Mouse (Mus musculus) brown adipose tissue, adult 24 weeks (tissue): Measurements from ENCODE around the gene Tle3. TPM values are rescaled to one million over a fixed set of nuclear protein-coding genes. Genes with fewer than 3 reads are reported as not detected.

Experiments
- H3K27ac ChIP-seq: fragments of 200-500 bp; replicated peaks from 2 replicates; pipeline ENCODE4 v1.5.1; 2012; ENCODE audit warnings: low read depth, mild to moderate bottlenecking, low read length
- H3K4me1 ChIP-seq: fragments of 200-500 bp; 2 replicates; pipeline ENCODE4 v1.6.1; 2012; ENCODE audit warnings: low read length, mixed read lengths; ENCODE audit not compliant: control insufficient read depth, insufficient read depth, insufficient read length
- H3K4me3 ChIP-seq: fragments of 200-500 bp; 2 replicates; pipeline ENCODE4 v1.5.1; 2012; ENCODE audit warnings: low read depth, mild to moderate bottlenecking, low read length, moderate library complexity; ENCODE audit not compliant: insufficient read depth
- polyA plus RNA-seq: library from polyadenylated mRNA; stranded (reverse); fragments of >200 nt; gene quantifications from 2 replicates; pipeline ENCODE4 v1.2.4, GENCODE M21; 2012; ENCODE audit not compliant: missing spikeins, insufficient read depth, insufficient read length

Tle3 gene
- polyA plus RNA-seq, 1 experiment = 31.6 TPM

DNA sequence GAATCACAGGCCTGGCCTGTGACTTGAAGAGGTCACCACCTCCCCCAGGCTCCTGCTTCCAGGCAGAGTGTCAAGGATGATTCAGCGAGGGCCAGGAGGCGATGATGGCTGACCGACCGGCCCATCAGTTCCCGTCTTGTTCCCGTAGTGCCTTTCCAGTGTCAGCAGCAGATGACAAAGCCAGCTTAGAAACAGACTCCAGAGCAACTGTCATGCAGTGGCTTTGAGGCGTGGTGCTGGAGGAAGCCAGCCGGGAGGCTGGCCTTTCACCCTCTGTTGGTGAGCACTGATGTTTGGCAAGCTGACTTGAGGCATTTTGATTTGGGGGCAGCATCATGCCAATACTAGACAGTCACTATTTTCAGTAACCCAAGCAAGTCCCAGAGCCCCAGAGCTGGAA, 6.3 kb downstream of the Tle3 start:
- no peak overlapping the region for H3K27ac ChIP-seq
- no peak overlapping the region for H3K4me3 ChIP-seq
- peaks cover 18% of the 10 kb centered on the region for H3K4me1 ChIP-seq

DNA sequence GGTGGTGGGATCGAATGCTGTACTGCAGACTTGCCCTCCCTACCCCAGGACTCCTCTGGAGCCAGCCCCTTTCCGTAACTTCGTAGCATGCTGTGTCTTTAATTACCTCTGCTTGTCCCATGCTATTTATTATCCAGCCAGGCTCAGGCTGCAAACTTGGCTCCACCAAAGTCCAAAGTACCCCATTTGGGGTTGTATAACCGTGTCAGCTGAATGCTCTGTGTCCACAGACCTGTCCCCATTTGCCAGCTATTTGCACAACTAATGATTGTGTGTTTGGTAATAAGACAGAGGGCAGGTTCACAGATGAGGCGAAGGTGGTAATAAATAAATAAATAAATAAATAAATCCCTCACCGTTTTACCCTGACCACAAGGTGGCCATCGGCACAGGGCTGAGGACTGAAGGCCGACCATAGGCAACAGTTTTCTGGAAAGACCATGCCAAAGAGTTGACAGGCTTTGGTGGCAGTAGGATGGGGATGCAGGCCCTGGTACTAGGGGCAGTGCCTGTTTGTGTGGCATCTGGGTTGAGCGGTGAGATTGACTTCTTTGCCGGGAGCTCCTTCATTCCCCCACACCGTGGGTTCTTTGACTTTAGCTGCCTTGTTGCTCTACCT, 7.0 kb downstream of the Tle3 start:
- peaks cover 18% of the 10 kb centered on the region for H3K4me1 ChIP-seq
- no peak overlapping the region for H3K27ac ChIP-seq

DNA sequence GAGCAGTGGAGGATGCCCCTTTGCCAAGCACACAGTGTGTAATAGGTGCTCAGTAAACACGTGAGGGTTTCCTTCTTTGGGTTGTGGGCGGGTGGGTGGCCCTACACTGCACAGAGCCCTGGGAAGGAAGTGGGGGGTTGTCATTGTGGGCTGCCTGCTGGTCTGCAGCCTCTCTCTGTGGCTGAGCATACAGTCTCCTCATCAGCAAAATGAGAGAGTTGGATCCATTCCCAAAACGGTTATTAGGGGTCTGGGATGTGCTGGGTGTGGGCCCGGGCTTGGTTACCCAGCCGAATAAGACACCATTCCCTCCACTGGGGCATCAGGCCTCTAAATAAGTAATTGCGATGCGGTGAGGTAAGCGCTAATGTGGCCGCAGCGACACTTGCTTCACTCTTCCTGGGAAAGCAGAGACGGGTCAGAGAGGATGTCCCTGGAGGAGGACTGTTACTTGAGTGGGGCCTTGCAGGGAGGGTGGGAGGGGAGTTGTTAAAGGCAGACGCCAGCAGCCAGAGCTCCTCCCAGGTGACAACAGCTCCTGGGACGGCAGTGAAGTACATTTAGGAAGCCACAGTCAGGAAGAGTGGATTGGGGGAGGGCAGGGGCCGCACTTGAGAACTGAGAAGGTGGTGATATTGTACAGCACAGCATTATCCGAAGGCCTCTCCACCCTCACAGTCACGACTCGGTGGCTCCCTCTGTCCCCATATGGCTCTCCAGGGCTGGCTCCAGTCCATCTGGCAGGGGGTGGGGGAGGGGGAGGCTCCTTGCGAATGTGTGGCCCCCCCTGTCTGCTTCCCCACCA, 8.3 kb downstream of the Tle3 start:
- H3K4me3 ChIP-seq = no peak overlapping the region
- H3K27ac ChIP-seq = no peak overlapping the region
- H3K4me1 ChIP-seq = peaks cover 17% of the 10 kb centered on the region

More for the DNA sequence above, 7.0 kb downstream of the Tle3 start:
- H3K4me3 ChIP-seq = no peak overlapping the region

DNA sequence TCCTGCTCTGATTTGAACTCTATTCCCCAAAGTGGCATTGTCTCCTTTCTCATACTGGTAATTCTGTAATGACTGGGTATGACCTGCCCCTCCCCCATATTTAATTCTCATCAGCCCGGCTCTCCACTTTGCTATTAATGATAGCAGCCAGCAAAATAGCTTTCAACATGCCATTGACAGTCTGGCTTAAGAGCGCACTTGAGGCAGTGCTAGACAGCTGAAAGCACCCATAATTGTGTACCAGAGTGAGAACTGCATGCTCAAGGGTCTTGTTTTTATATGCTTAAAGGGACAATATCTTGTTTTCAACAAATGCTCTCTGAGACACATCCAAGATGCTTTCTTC, 8.9 kb downstream of the Tle3 start:
- H3K4me1 ChIP-seq = peaks cover 16% of the 10 kb centered on the region

DNA sequence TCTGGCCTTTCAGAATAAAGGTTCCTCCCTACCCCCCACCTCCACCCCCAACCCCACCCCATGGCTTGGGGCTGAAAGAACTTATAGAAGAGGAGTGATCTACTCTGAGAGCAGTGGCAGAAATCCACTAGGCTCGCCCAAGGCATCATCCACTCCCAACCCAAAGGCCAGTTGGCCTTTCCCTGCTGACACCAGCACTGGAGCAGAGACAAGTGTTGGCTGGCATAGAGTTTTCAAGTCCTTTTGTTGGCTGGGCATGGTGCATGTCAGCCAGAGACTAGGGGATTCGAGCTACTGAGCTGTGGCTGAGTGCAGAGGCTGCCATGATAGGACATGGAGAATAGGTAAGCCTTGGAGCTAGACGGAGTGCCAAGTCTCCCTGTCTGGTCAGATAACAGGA, 9.3 kb downstream of the Tle3 start:
- Histone ChIP-seq H3K4me3 (no peak overlapping the region), H3K4me1 (peaks cover 12% of the 10 kb centered on the region), H3K27ac (no peak overlapping the region)

More for the DNA sequence above, 8.9 kb downstream of the Tle3 start:
- Histone ChIP-seq H3K27ac (no peak overlapping the region), H3K4me3 (no peak overlapping the region)

DNA sequence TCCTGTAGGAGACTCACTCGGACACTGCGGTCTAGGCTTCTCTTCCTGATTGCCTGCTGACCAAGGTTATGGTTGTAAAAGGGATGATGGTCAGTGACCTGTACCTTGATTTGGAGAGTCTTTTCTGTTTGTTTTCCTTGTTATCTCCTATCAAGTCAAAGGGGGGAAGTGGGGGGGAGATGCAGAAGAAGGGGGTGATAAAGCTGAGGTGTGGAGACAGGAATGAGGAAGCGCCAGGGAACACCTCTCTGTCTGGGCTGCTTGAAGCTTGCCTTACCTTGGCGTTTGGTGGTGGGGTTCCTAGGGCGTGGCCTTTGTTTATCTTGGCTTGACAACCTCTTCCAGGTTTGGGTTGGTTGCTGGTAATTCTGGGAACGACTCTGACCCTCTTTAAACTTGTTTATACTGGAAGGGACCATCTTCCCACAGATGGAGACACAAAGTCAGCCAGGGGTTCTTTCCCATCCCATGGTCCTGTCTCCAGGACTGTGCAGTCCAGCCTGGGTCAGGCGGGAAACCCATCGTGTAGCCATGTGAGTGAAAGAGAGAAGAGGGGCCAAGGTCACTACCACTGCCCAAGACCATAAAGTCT, 10.5 kb downstream of the Tle3 start:
- Histone ChIP-seq H3K27ac (no peak overlapping the region), H3K4me1 (peaks cover 9% of the 10 kb centered on the region), H3K4me3 (no peak overlapping the region)

DNA sequence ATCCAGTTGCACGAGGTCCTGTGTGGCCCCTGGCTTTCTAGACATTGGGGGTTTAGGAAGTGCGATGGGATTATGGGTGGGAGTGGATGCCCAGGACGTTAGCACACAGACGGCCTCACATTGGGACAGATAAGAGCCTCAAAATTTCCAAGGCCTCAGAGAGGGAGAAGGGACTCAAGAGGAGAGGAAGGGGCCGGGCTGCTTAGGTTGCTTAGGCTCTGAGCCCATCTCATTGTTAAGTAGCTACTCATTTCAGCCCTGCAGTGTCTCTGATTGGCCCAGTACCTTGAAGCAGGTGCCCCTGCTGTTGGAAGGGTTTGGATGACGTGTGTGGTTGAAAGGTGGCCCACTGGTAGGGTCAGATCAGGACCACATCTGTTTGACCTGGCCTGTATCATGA, 11.9 kb downstream of the Tle3 start:
- H3K4me3 ChIP-seq = no peak overlapping the region
- peaks cover 17% of the 10 kb centered on the region for H3K4me1 ChIP-seq
- H3K27ac ChIP-seq = no peak overlapping the region

DNA sequence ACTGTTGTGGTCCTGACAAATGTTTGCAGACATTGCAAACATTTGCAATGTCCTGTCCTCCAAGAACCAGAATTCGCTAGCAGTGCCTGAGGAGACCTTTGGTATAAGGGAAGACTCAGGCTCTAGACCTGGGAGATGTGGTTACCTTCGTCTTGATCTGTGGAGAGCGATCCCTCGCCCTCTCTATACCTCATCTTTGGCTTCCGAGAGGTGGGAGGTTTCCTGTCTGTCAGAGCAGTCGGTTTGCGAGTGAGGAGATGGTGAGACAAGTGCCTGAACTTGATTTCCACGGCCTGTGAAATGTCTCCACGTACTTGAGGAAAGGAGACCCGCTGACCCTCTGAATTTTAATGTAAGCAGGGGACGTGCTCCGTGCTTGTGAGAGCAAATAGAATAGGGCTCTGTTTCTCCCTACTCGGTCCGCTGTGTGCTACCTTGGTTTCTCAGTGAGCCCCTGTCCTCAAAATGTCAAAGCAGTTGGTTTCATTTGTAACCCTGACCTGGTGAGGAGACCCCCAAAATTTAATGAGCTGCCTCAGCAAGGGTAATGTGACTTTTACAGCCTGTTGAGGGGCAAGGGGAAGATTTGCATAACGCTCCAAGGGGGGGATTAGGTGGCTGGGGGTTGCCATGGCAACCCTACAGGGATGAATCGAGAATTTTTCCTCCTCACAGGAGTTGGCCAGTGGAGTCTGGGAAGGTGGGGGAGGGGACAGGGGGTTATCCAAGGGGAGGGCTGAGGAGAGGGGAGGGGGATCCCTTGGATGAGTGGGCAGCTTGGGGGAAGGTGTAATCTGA, 12.7 kb downstream of the Tle3 start:
- H3K27ac ChIP-seq = no peak overlapping the region
- no peak overlapping the region for H3K4me3 ChIP-seq
- H3K4me1 ChIP-seq = peaks cover 17% of the 10 kb centered on the region

DNA sequence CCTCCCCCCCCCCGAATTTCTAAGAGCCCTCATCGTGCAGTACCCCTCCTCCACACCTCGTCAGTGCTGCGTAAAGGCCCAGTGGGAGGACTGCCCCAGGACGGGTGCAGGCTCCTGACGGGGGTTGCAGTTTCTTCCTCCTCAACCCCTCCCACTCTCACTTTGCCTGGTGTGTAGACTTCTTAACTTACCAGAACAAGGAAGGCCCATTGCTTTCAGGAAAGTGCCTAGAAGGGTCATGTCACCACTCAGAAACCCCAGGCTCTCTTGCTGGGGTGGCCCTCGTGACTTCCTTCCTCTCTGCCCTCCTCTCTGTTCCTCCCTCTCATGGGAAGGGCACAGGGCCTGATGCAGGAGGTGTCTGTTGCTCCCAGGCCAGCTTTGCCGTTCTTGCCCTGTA, 13.6 kb downstream of the Tle3 start:
- Histone ChIP-seq H3K4me3 (no peak overlapping the region), H3K27ac (no peak overlapping the region), H3K4me1 (peaks cover 25% of the 10 kb centered on the region)

DNA sequence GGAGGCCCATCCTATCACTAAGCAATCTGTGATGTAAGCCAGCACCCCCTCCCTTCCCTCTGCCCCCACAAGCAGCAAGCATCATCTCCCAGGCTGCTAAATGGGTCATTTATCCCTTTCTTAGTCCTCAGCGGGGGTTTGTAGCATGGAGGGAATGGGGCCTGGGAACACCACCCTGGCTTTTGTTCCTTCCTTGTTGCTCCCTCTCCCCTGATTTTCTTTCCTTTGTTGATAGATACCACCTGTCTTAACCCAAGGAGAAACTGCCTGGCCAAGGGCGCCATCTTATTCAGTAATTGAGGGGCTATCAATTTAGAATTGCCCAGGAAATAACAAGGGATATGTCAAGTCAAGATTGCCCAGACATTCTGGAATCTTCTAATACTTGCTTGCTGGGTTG, 14.1 kb downstream of the Tle3 start:
- Histone ChIP-seq H3K4me1 (peaks cover 25% of the 10 kb centered on the region), H3K27ac (no peak overlapping the region), H3K4me3 (no peak overlapping the region)

DNA sequence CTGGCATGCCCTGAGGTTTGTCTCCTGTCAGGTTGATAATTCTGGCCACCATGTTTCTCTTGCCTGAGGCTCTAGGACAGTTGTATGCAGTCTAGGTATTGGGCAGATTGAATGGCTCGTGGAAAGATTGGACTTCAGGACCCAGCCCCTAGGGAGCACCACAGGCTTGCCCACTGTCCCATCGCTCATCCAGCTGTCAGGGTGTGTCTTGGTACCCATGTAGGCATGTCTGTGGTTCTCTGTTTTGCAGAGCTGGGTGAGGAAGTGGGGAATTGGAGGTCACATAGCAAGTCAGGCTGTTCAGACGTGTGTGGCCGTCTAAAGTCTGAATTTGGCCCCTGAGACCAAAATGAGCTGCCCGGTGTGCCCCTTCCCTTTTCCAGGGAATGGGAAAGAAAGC, 15.6 kb downstream of the Tle3 start:
- H3K27ac ChIP-seq = no peak overlapping the region
- peaks cover 28% of the 10 kb centered on the region for H3K4me1 ChIP-seq
- H3K4me3 ChIP-seq = no peak overlapping the region

DNA sequence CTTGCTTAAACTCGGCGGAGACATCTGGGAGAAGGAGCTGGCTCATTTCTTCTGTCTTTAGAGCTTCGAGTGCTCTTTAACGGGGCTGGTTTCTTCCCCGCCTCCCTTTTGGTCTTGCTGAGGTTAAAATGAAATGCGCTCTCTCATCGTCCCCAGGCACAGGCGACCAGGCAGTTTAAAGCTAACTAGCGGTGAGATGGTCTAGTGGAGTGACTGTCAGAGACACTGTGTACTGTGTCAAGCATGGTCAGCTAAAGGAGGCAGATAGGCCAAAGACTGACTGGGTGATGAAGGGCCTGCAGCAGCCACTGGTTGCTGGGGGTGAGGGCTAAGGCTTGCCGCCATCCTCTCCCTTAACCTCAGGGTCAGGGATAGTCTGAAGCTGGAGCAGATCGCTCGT, 16.0 kb downstream of the Tle3 start:
- Histone ChIP-seq H3K4me3 (no peak overlapping the region), H3K4me1 (peaks cover 28% of the 10 kb centered on the region), H3K27ac (no peak overlapping the region)

DNA sequence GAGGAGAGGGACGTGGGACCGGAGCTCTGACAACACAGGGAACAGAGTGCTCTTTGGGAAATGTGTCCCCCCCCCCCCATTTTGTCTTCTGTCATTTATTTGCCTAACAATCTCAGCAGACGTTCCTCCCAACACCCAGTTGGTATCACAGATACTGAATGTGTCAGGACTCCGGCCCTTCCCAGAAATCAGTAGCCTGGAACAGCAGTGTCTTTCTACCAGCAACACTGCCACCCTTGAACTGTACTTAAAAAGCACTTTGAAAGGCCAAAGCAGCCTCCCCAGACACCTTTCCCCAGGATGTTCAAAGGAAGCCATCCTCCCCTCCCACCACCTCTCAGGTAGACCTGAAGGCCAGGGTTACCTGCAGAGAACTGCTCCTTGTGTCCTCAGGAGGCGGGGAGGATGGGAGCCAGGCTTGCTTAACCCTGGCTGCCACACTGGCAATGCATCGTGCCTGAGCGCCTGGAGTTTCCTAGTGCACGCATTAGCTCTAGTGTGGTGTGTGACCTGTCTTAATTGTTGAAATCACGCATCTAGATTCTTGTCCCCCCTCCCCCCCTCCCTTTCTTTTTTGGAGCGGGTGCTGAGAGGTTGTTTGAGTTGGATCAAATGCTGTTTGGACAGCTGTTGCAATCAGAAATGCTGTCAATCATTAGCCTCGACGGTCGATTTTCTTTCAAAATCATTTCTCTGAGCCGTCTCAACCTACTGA, 16.7 kb downstream of the Tle3 start:
- H3K4me3 ChIP-seq = no peak overlapping the region
- H3K27ac ChIP-seq = no peak overlapping the region
- H3K4me1 ChIP-seq = peaks cover 28% of the 10 kb centered on the region

DNA sequence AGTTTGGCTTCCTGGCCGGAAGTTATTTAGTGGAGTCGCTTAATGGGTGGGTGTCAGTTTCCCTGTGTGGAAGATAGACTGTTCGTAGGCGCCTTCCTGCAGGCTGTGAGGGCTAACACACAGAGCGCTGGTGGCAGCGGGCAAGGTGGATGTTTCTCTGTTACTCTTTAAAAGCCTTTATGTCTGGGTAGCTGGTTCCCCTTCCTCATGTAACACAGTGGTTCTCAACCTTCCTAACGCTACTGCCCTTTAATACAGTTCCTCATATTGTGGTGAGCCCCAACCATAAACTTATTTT, 17.2 kb downstream of the Tle3 start:
- Histone ChIP-seq H3K4me3 (no peak overlapping the region), H3K4me1 (peaks cover 28% of the 10 kb centered on the region), H3K27ac (no peak overlapping the region)
